Mouse (Mus musculus) heart, embryonic 11.5 days (tissue): ENCODE results near the gene Zfp473. TPM values are rescaled to one million over a fixed set of nuclear protein-coding genes. Genes with fewer than 3 reads are reported as not detected.

ENCODE experiments used
- ATAC-seq: fragments of 200-750 bp; cut with Nextera tagmentation; replicated peaks from 2 replicates; pipeline ENCODE4 v1.8.0; 2017; ENCODE audit warnings: moderate library complexity; ENCODE audit not compliant: insufficient number of reproducible peaks, low FRiP score, low TSS enrichment
- H3K27ac ChIP-seq: fragments of 300-500 bp; sonication (generic); 2 replicates; pipeline ENCODE4 v1.5.1; 2014; ENCODE audit warnings: mild to moderate bottlenecking, low read depth, low read length
- H3K27me3 ChIP-seq: fragments of 300-500 bp; sonication (generic); 2 replicates; pipeline ENCODE4 v1.6.1; 2014; ENCODE audit warnings: mild to moderate bottlenecking, low read length, mixed read lengths; ENCODE audit not compliant: control insufficient read depth, insufficient read depth
- H3K36me3 ChIP-seq: fragments of 300-500 bp; sonication (generic); 2 replicates; pipeline ENCODE4 v1.6.1; 2014; ENCODE audit warnings: mild to moderate bottlenecking, low read length, moderate library complexity, mixed read lengths; ENCODE audit not compliant: control insufficient read depth, insufficient read depth
- H3K4me1 ChIP-seq: fragments of 300-500 bp; sonication (generic); 2 replicates; pipeline ENCODE4 v1.6.1; 2014; ENCODE audit warnings: low read length; ENCODE audit not compliant: control insufficient read depth, insufficient read depth
- H3K4me2 ChIP-seq: fragments of 300-500 bp; sonication (generic); 2 replicates; pipeline ENCODE4 v1.6.1; 2014; ENCODE audit warnings: mild to moderate bottlenecking, moderate library complexity
- H3K4me3 ChIP-seq: fragments of 300-500 bp; sonication (generic); 2 replicates; pipeline ENCODE4 v1.5.1; 2014; ENCODE audit warnings: low read depth, low read length
- H3K9ac ChIP-seq: fragments of 300-500 bp; sonication (generic); 2 replicates; pipeline ENCODE4 v1.6.1; 2014; ENCODE audit warnings: mild to moderate bottlenecking, low read depth, low read length, moderate library complexity
- H3K9me3 ChIP-seq: fragments of 300-500 bp; sonication (generic); replicated peaks from 2 replicates; pipeline ENCODE4 v1.6.1; 2016; ENCODE audit warnings: low read length; ENCODE audit not compliant: control insufficient read depth
- WGBS: fragments of 180-500 bp; shearing (Covaris S2); extraction: QIAGEN DNeasy Blood & Tissue Kit; methylation state at CpG from one replicate; pipeline ENCODE4 v1.1.7; 2014; ENCODE audit not compliant: insufficient replicate concordance; 5-methylcytosine and 5-hydroxymethylcytosine counted together
- polyA plus RNA-seq: library from polyadenylated mRNA; unstranded; fragments of >200 nt; fragmentation: Nextera tagmentation; extraction: Ambion mirVana; gene quantifications from 2 replicates; pipeline ENCODE4 v1.2.1, GENCODE M21; 2014

Zfp473 gene
- polyA plus RNA-seq, 1 experiment from 2014 or later = 1.2 TPM

DNA sequence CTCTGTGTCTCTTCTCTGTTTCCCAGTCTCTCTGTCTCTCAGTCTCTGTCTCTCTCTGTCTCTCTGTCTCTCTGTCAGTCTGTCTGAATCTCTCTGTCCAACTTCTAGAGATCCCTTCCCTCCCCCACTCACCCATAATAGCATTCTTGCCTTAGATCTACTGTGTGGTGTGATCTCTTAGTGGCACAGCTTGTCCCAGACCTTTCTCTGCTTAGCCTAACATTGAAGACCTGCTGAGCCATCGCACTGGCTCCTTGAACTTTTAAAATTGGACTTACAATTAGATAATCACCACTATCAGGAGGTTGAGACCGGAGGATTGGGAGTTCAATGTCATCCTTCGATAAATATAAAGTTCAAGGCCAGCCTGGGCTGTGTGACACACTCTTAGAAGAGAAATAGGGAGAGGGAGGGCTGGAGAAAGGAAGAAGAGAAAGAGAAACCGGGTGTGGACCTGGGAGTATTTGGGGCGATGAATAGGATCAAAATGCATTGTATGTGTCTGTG is 43.6 kb downstream of the Zfp473 start:
- H3K4me3 ChIP-seq = no peak overlapping the region
- no peak for ATAC-seq
- no peak overlapping the region for H3K4me2 ChIP-seq
- H3K9ac ChIP-seq = no peak overlapping the region
- H3K9me3 ChIP-seq = 0 out of 2 replicates have a peak, but pooled peaks cover 3% of the 10 kb centered on the region
- no peaks in the 10 kb centered on the region for H3K4me1 ChIP-seq
- H3K27ac ChIP-seq = no peak overlapping the region
- H3K27me3 ChIP-seq = no peaks in the 10 kb centered on the region
- H3K36me3 ChIP-seq = no peaks in the 10 kb centered on the region
- WGBS = 82% methylated on average over 5 of the region's 5 CpGs

GRCm38 (mm10) chr7:44706322-44706721 is 44.5 kb downstream of the Zfp473 start:
- 0 out of 2 replicates have a peak, but pooled peaks cover 3% of the 10 kb centered on the region for H3K9me3 ChIP-seq
- H3K36me3 ChIP-seq = no peaks in the 10 kb centered on the region
- no peak overlapping the region for H3K27ac ChIP-seq
- ATAC-seq = no peak
- no peaks in the 10 kb centered on the region for H3K27me3 ChIP-seq
- H3K4me1 ChIP-seq = no peaks in the 10 kb centered on the region
- no peak overlapping the region for H3K4me3 ChIP-seq
- H3K4me2 ChIP-seq = no peak overlapping the region
- H3K9ac ChIP-seq = no peak overlapping the region

GRCm38 (mm10) chr7:44705086-44705485 is 45.8 kb downstream of the Zfp473 start:
- no peak overlapping the region for H3K4me2 ChIP-seq
- H3K27me3 ChIP-seq = no peaks in the 10 kb centered on the region
- no peaks in the 10 kb centered on the region for H3K36me3 ChIP-seq
- H3K9ac ChIP-seq = no peak overlapping the region
- no peak overlapping the region for H3K4me3 ChIP-seq
- no peak for ATAC-seq
- no peak overlapping the region for H3K27ac ChIP-seq
- 81% methylated on average over 4 of the region's 4 CpGs for WGBS
- 0 out of 2 replicates have a peak, but pooled peaks cover 3% of the 10 kb centered on the region for H3K9me3 ChIP-seq
- H3K4me1 ChIP-seq = no peaks in the 10 kb centered on the region

DNA sequence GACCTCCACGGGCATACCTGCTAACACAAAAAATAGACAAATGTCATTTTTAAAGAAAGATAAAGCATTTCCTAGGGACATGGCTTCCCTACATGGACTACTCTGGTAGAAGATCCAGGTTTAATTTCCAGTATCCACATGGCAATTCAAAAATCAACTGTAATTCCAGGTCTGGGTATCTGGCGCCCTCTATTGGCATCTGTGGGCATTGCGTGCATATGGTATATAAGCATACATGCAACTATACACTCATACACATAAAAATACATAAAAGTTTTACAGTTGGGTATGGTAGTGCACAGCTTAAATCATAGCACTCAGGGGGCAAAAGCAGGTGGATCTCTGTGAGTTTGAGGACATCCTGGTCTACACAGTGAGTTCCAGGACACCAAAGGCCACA is 46.5 kb downstream of the Zfp473 start:
- Histone ChIP-seq H3K27ac (no peak overlapping the region), H3K4me3 (no peak overlapping the region), H3K9ac (no peak overlapping the region), H3K27me3 (0 out of 2 replicates have a peak, but pooled peaks cover 2% of the 10 kb centered on the region), H3K9me3 (0 out of 2 replicates have a peak, but pooled peaks cover 3% of the 10 kb centered on the region), H3K4me1 (no peaks in the 10 kb centered on the region), H3K36me3 (no peaks in the 10 kb centered on the region), H3K4me2 (no peak overlapping the region)
- no peak for ATAC-seq
- WGBS = 50% methylated on average over 3 of the region's 3 CpGs

- no peaks in the 10 kb centered on the region for H3K36me3 ChIP-seq
- H3K9ac ChIP-seq = no peak overlapping the region
- no peak for ATAC-seq
- H3K9me3 ChIP-seq = 0 out of 2 replicates have a peak, but pooled peaks cover 3% of the 10 kb centered on the region
- H3K27ac ChIP-seq = no peak overlapping the region
- H3K4me2 ChIP-seq = no peak overlapping the region
- no peak overlapping the region for H3K4me3 ChIP-seq
- H3K27me3 ChIP-seq = peaks cover 7% of the 10 kb centered on the region; the same call in 1 of the 2 replicates
- no peaks in the 10 kb centered on the region for H3K4me1 ChIP-seq
- 68% methylated on average over 8 of the region's 8 CpGs for WGBS
These were observed 47.9 kb downstream of the Zfp473 start for GRCm38 (mm10) chr7:44702985-44703384.

DNA sequence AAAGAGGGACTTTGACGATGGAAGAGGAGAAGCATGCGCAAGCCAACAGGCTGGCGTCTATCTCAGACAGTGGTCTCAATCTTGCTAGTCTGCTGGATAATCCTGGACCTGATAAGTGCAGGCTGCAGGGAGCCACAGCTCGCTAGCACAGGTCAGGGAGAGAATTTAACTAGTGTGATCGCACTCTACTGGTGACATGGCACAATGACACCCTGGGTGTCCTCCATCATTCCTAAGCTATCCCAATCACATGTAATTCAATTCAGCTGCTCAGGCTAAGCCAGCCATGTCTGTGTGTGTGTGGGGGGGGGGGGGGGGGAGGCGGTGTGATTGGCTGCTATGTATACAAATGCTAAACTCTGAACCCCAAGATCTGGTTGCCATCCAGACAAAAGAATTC is 48.9 kb downstream of the Zfp473 start:
- Histone ChIP-seq H3K4me3 (no peak overlapping the region), H3K27ac (no peak overlapping the region), H3K27me3 (peaks cover 7% of the 10 kb centered on the region; the same call in 1 of the 2 replicates), H3K36me3 (no peaks in the 10 kb centered on the region), H3K9me3 (0 out of 2 replicates have a peak, but pooled peaks cover 3% of the 10 kb centered on the region), H3K4me1 (peaks cover 4% of the 10 kb centered on the region; the same call in 1 of the 2 replicates), H3K4me2 (no peak overlapping the region), H3K9ac (no peak overlapping the region)
- WGBS = 2% methylated on average over 6 of the region's 6 CpGs
- no peak for ATAC-seq

DNA sequence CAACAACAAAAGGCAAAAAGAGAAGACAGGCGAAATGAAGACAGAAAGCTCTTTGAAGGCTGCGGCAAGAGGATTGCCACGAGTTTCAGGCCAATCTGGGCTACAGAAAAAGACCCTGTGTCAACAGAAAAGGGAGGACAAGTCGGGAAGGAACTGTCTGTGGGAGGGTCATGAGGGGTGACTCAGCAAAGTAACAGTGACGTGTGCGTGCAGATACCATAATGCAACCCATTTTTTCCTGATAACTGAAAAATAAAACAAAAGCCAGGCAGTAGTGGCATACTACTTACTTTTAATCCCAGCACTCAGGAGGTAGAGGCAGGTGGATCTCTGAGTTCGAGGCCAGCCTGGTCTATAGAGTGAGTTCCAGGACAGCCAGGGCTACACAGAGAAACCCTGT is 52.9 kb downstream of the Zfp473 start:
- WGBS = 53% methylated on average over 7 of the region's 7 CpGs
- no peak overlapping the region for H3K27ac ChIP-seq
- no peak for ATAC-seq
- peaks cover 5% of the 10 kb centered on the region; the same call in 1 of the 2 replicates for H3K4me1 ChIP-seq
- H3K36me3 ChIP-seq = no peaks in the 10 kb centered on the region
- no peak overlapping the region; the same call in 1 of the 2 replicates for H3K4me2 ChIP-seq
- no peak overlapping the region for H3K9ac ChIP-seq
- no peaks in the 10 kb centered on the region for H3K9me3 ChIP-seq
- H3K27me3 ChIP-seq = peaks cover 7% of the 10 kb centered on the region; the same call in 1 of the 2 replicates
- no peak overlapping the region for H3K4me3 ChIP-seq

DNA sequence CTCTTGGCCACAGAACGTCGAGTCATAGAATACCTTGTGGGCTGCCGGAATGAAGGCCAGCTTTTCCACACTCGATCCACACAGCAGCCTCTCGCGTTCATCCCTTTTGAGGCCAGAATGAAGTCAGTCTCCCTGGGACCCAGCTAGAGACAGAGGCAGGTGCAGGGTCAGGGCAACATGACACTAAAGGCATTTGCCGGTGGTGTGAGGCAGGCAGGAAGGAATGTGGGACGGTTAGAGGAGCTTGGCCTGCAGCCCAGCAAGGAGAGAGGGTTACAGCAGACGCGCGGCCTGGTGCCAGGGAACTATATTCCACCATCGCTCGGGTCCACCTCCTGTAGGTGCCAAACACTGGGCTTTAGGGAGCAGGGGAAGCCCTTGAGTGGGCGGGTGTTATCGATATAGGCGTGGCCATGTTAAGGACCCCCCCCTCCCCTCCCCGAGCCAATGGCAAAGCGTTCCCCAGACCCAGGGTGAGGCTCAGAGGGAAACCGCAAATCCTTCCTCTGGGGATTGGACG is 53.6 kb downstream of the Zfp473 start:
- Histone ChIP-seq H3K27ac (no peak overlapping the region), H3K27me3 (peaks cover 7% of the 10 kb centered on the region; the same call in 1 of the 2 replicates), H3K4me1 (peaks cover 5% of the 10 kb centered on the region; the same call in 1 of the 2 replicates), H3K9me3 (no peaks in the 10 kb centered on the region), H3K9ac (no peak overlapping the region), H3K36me3 (no peaks in the 10 kb centered on the region), H3K4me2 (peak overlapping the region; percentile 1; the same call in 1 of the 2 replicates), H3K4me3 (no peak overlapping the region)
- WGBS = 12% methylated on average over 20 of the region's 20 CpGs
- ATAC-seq = peak; percentile 55; the same call in 1 of the 2 replicates

- H3K27ac ChIP-seq = no peak overlapping the region
- ATAC-seq = no peak
- no peaks in the 10 kb centered on the region for H3K36me3 ChIP-seq
- H3K27me3 ChIP-seq = peaks cover 7% of the 10 kb centered on the region; the same call in 1 of the 2 replicates
- H3K9ac ChIP-seq = no peak overlapping the region
- 78% methylated on average over 4 of the region's 4 CpGs for WGBS
- H3K4me2 ChIP-seq = no peak overlapping the region
- no peaks in the 10 kb centered on the region for H3K9me3 ChIP-seq
- peaks cover 5% of the 10 kb centered on the region; the same call in 1 of the 2 replicates for H3K4me1 ChIP-seq
- H3K4me3 ChIP-seq = no peak overlapping the region
These were observed 55.6 kb downstream of the Zfp473 start for GRCm38 (mm10) chr7:44695223-44695622.
